Mouse (Mus musculus): Measurements from ENCODE around the gene Mnat1. TPM values are rescaled to one million over a fixed set of nuclear protein-coding genes. Genes with fewer than 3 reads are reported as not detected.

Mnat1 gene
- polyA plus RNA-seq, 1 experiment from 2014 or later: 35.8 TPM

- 66% methylated on average over 1 of the region's 1 CpGs for WGBS
- H3K4me2 ChIP-seq (replicated peaks; ENCODE audit: low read depth, low read length): no peak overlapping the region
- H3K36me3 ChIP-seq (ENCODE audit: insufficient read depth, low read length): no peaks in the 10 kb centered on the region
- no peak for ATAC-seq (ENCODE audit: low FRiP score, low TSS enrichment)
- no peaks in the 10 kb centered on the region for H3K9me3 ChIP-seq (ENCODE audit: low read length)
- no peak overlapping the region for H3K9ac ChIP-seq (replicated peaks; ENCODE audit: low read length)
- peaks cover 8% of the 10 kb centered on the region for H3K4me1 ChIP-seq (ENCODE audit: insufficient read depth, low read length)
- H3K4me3 ChIP-seq (ENCODE audit: low read length): no peak overlapping the region
- H3K27me3 ChIP-seq (ENCODE audit: insufficient read depth, low read length): no peaks in the 10 kb centered on the region
- H3K27ac ChIP-seq (ENCODE audit: low read length): no peak overlapping the region
These were observed 74.9 kb downstream of the Mnat1 start for GRCm38 (mm10) chr12:73198451-73198850.

GRCm38 (mm10) chr12:73199375-73199774, 75.9 kb downstream of the Mnat1 start:
- 41% methylated on average over 7 of the region's 7 CpGs for WGBS
- ATAC-seq (ENCODE audit: low FRiP score, low TSS enrichment): peak; percentile 69; the same call in 1 of the 2 replicates

DNA sequence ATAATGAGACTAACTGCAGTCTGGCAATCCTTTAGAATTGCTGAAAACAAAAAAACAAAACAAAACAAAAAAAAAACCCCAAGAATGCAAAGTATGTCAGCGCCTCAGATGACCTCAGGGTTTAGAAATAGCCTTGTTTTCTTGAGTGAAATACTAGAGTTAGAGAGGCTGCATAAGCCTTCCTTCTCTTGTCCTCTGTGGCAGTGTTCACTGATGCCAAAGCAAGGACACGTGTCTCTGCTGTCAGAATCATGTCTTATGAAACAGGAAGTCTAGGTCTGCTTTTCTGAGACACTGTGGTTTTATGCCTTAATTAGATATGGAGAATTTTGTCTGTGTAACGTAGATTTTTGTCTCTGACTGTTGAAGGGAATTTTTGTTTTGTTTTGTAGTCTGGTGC, 78.1 kb downstream of the Mnat1 start:
- no peak for ATAC-seq (ENCODE audit: low FRiP score, low TSS enrichment)
- Histone ChIP-seq H3K9me3 (ENCODE audit: low read length) (no peaks in the 10 kb centered on the region), H3K4me1 (ENCODE audit: insufficient read depth, low read length) (peaks cover 17% of the 10 kb centered on the region), H3K4me3 (ENCODE audit: low read length) (no peak overlapping the region), H3K27me3 (ENCODE audit: insufficient read depth, low read length) (no peaks in the 10 kb centered on the region), H3K36me3 (ENCODE audit: insufficient read depth, low read length) (no peaks in the 10 kb centered on the region), H3K4me2 (replicated peaks; ENCODE audit: low read depth, low read length) (no peak overlapping the region), H3K9ac (replicated peaks; ENCODE audit: low read length) (no peak overlapping the region), H3K27ac (ENCODE audit: low read length) (no peak overlapping the region)
- WGBS: 51% methylated on average over 3 of the region's 3 CpGs

More at GRCm38 (mm10) chr12:73199375-73199774, 75.9 kb downstream of the Mnat1 start:
- Histone ChIP-seq H3K27me3 (ENCODE audit: insufficient read depth, low read length) (no peaks in the 10 kb centered on the region), H3K9me3 (ENCODE audit: low read length) (no peaks in the 10 kb centered on the region), H3K4me3 (ENCODE audit: low read length) (no peak overlapping the region), H3K4me1 (ENCODE audit: insufficient read depth, low read length) (peaks cover 8% of the 10 kb centered on the region), H3K9ac (replicated peaks; ENCODE audit: low read length) (no peak overlapping the region), H3K27ac (ENCODE audit: low read length) (no peak overlapping the region), H3K36me3 (ENCODE audit: insufficient read depth, low read length) (no peaks in the 10 kb centered on the region), H3K4me2 (replicated peaks; ENCODE audit: low read depth, low read length) (no peak overlapping the region)

DNA sequence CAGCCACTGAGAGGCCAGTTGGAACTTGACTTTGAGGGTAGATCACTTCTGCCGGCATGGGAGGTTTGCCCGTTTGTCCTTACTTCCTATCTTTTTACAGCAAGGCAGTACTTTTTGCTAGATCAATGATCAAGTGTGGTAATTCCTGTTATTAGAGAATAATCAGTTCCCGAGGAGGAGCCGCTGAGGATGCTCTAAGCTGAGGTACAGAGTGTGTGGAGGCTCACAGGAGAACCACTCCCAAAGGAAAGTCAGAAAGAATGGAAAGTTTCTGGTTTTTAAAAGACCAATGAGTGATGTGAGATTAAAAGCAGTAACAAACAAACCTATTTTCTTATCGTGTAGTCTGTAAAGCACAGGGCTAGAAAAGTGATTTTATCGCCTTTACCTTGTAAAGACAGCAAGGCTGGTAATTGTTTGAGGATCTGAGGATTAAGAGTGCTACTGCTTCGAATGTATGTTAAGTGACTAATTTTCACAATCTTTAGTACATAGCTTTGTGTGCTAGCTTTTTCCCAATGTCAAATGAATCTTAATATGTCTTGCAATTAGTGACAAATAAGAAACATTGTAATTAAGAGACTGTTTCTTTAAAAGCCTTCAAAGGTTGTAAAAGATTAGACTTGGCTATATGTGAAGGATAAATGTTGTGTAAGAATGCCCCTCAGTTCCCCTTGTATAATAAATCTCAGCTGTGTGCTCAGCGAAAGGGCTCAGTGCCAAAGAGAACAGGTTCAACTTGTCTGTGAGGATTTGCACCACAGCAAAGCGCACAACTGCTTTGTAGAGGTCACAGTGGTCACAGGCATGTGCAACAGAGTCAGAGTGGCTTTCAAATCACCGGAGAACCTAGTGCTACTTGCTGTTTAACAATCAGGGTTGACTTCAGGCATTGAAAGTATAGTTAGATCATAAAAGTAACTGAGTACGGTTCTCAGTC, 82.5 kb downstream of the Mnat1 start:
- Histone ChIP-seq H3K9me3 (ENCODE audit: low read length) (no peaks in the 10 kb centered on the region), H3K4me1 (ENCODE audit: insufficient read depth, low read length) (peaks cover 9% of the 10 kb centered on the region), H3K36me3 (ENCODE audit: insufficient read depth, low read length) (no peaks in the 10 kb centered on the region), H3K4me3 (ENCODE audit: low read length) (no peak overlapping the region), H3K27ac (ENCODE audit: low read length) (peak overlapping the region; percentile 65; the same call in 1 of the 2 replicates), H3K9ac (replicated peaks; ENCODE audit: low read length) (no peak overlapping the region), H3K4me2 (replicated peaks; ENCODE audit: low read depth, low read length) (no peak overlapping the region), H3K27me3 (ENCODE audit: insufficient read depth, low read length) (no peaks in the 10 kb centered on the region)
- ATAC-seq (ENCODE audit: low FRiP score, low TSS enrichment): peak; percentile 74; the same call in 1 of the 2 replicates
- 58% methylated on average over 11 of the region's 11 CpGs for WGBS

GRCm38 (mm10) chr12:73207008-73207407, 83.5 kb downstream of the Mnat1 start:
- Histone ChIP-seq H3K27ac (ENCODE audit: low read length) (peak overlapping the region; percentile 35; the same call in 1 of the 2 replicates), H3K4me2 (replicated peaks; ENCODE audit: low read depth, low read length) (no peak overlapping the region), H3K36me3 (ENCODE audit: insufficient read depth, low read length) (no peaks in the 10 kb centered on the region), H3K4me1 (ENCODE audit: insufficient read depth, low read length) (peaks cover 9% of the 10 kb centered on the region), H3K27me3 (ENCODE audit: insufficient read depth, low read length) (no peaks in the 10 kb centered on the region), H3K9me3 (ENCODE audit: low read length) (no peaks in the 10 kb centered on the region), H3K9ac (replicated peaks; ENCODE audit: low read length) (no peak overlapping the region), H3K4me3 (ENCODE audit: low read length) (no peak overlapping the region)
- no peak for ATAC-seq (ENCODE audit: low FRiP score, low TSS enrichment)
- 87% methylated on average over 4 of the region's 4 CpGs for WGBS

GRCm38 (mm10) chr12:73207461-73207860, 83.9 kb downstream of the Mnat1 start:
- no peaks in the 10 kb centered on the region for H3K36me3 ChIP-seq (ENCODE audit: insufficient read depth, low read length)
- ATAC-seq (ENCODE audit: low FRiP score, low TSS enrichment): no peak
- 97% methylated on average over 1 of the region's 1 CpGs for WGBS
- H3K9ac ChIP-seq (replicated peaks; ENCODE audit: low read length): no peak overlapping the region
- H3K4me1 ChIP-seq (ENCODE audit: insufficient read depth, low read length): peaks cover 9% of the 10 kb centered on the region
- no peaks in the 10 kb centered on the region for H3K9me3 ChIP-seq (ENCODE audit: low read length)
- no peaks in the 10 kb centered on the region for H3K27me3 ChIP-seq (ENCODE audit: insufficient read depth, low read length)
- no peak overlapping the region for H3K27ac ChIP-seq (ENCODE audit: low read length)
- H3K4me3 ChIP-seq (ENCODE audit: low read length): no peak overlapping the region
- no peak overlapping the region for H3K4me2 ChIP-seq (replicated peaks; ENCODE audit: low read depth, low read length)

GRCm38 (mm10) chr12:73208518-73208917, 85.0 kb downstream of the Mnat1 start:
- H3K9ac ChIP-seq (replicated peaks; ENCODE audit: low read length): no peak overlapping the region
- no peaks in the 10 kb centered on the region for H3K36me3 ChIP-seq (ENCODE audit: insufficient read depth, low read length)
- H3K4me2 ChIP-seq (replicated peaks; ENCODE audit: low read depth, low read length): no peak overlapping the region
- no peak overlapping the region for H3K27ac ChIP-seq (ENCODE audit: low read length)
- ATAC-seq (ENCODE audit: low FRiP score, low TSS enrichment): no peak
- no peaks in the 10 kb centered on the region for H3K27me3 ChIP-seq (ENCODE audit: insufficient read depth, low read length)
- WGBS: 94% methylated on average over 4 of the region's 4 CpGs
- peaks cover 9% of the 10 kb centered on the region for H3K4me1 ChIP-seq (ENCODE audit: insufficient read depth, low read length)
- H3K4me3 ChIP-seq (ENCODE audit: low read length): no peak overlapping the region
- H3K9me3 ChIP-seq (ENCODE audit: low read length): no peaks in the 10 kb centered on the region

DNA sequence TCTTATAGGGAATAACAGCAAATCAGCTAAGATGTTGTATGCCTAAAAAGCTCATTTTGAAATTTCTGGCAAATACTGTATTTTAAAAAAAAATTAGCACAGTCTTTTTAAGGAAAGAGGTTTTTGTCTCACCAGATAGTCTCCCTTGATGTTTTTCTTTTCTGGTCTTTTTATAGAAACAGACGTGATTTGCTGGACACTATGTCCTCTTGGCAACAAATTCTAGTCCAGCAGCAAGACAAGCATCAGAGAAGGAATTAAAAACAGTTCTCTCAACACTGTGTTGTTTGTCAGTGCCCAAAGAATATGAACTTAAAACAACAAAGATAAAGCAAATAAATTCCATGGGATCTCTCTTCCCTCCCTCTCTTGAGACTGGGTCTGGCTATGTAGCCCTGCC, 85.6 kb downstream of the Mnat1 start:
- Histone ChIP-seq H3K27ac (ENCODE audit: low read length) (no peak overlapping the region), H3K4me3 (ENCODE audit: low read length) (no peak overlapping the region), H3K4me1 (ENCODE audit: insufficient read depth, low read length) (peaks cover 9% of the 10 kb centered on the region), H3K36me3 (ENCODE audit: insufficient read depth, low read length) (no peaks in the 10 kb centered on the region), H3K9me3 (ENCODE audit: low read length) (no peaks in the 10 kb centered on the region), H3K4me2 (replicated peaks; ENCODE audit: low read depth, low read length) (no peak overlapping the region), H3K9ac (replicated peaks; ENCODE audit: low read length) (no peak overlapping the region), H3K27me3 (ENCODE audit: insufficient read depth, low read length) (no peaks in the 10 kb centered on the region)
- no peak for ATAC-seq (ENCODE audit: low FRiP score, low TSS enrichment)
- WGBS: 52% methylated on average over 1 of the region's 1 CpGs

DNA sequence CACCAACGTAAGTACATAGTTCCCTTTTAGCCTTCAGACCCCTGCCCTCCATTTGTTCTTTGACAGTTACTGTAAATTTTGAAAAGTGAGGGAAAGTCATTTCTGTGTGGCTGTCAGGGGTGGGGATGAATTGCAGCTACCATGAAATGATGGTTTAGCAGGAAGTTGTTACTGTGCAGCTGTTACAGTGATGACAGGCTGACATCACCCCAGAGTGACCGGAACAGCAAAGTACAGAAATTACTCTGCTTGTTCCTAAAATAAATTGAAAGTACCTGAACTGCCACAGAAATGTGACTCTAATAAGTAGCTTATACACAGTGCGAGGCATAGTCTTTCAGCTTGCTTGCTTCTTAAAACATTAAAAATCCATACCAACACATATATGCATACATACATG, 86.9 kb downstream of the Mnat1 start:
- Histone ChIP-seq H3K4me2 (replicated peaks; ENCODE audit: low read depth, low read length) (no peak overlapping the region), H3K4me3 (ENCODE audit: low read length) (no peak overlapping the region), H3K36me3 (ENCODE audit: insufficient read depth, low read length) (no peaks in the 10 kb centered on the region), H3K4me1 (ENCODE audit: insufficient read depth, low read length) (peaks cover 9% of the 10 kb centered on the region), H3K9me3 (ENCODE audit: low read length) (no peaks in the 10 kb centered on the region), H3K9ac (replicated peaks; ENCODE audit: low read length) (no peak overlapping the region), H3K27me3 (ENCODE audit: insufficient read depth, low read length) (no peaks in the 10 kb centered on the region), H3K27ac (ENCODE audit: low read length) (no peak overlapping the region)
- ATAC-seq (ENCODE audit: low FRiP score, low TSS enrichment): no peak
- 68% methylated on average over 3 of the region's 3 CpGs for WGBS

DNA sequence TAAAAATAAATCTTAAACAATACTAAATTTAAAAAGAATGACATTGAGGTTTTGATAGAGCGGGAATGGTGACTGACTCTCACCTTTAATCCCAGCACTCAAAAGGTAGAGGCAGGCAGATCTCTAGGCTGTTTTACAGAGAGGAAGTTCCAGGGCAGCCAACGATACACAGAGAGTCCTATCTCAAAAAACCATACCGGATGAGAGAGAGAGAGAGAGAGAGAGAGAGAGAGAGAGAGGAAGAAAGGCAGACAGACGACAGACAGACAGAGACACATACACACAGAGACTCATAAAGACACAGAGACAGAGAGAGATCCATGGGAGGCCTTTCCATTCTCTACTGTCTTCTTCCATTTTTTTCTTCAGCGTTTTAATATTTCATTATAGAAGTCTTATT, 92.3 kb downstream of the Mnat1 start:
- H3K4me3 ChIP-seq (ENCODE audit: low read length): no peak overlapping the region
- H3K4me1 ChIP-seq (ENCODE audit: insufficient read depth, low read length): no peaks in the 10 kb centered on the region
- peaks cover 11% of the 10 kb centered on the region for H3K36me3 ChIP-seq (ENCODE audit: insufficient read depth, low read length)
- 0 out of 2 replicates have a peak, but pooled peaks cover 2% of the 10 kb centered on the region for H3K9me3 ChIP-seq (ENCODE audit: low read length)
- H3K27ac ChIP-seq (ENCODE audit: low read length): no peak overlapping the region
- 88% methylated on average over 5 of the region's 5 CpGs for WGBS
- H3K9ac ChIP-seq (replicated peaks; ENCODE audit: low read length): no peak overlapping the region
- no peaks in the 10 kb centered on the region for H3K27me3 ChIP-seq (ENCODE audit: insufficient read depth, low read length)
- H3K4me2 ChIP-seq (replicated peaks; ENCODE audit: low read depth, low read length): no peak overlapping the region
- ATAC-seq (ENCODE audit: low FRiP score, low TSS enrichment): no peak

Data from kidney, embryonic 16.5 days (tissue).